Mouse (Mus musculus): ENCODE data around the gene Dpy19l1. TPM values are rescaled to one million over a fixed set of nuclear protein-coding genes. Genes with fewer than 3 reads are reported as not detected.

Dpy19l1 gene
- polyA plus RNA-seq, 1 experiment from 2014 or later: 21.2 TPM

DNA sequence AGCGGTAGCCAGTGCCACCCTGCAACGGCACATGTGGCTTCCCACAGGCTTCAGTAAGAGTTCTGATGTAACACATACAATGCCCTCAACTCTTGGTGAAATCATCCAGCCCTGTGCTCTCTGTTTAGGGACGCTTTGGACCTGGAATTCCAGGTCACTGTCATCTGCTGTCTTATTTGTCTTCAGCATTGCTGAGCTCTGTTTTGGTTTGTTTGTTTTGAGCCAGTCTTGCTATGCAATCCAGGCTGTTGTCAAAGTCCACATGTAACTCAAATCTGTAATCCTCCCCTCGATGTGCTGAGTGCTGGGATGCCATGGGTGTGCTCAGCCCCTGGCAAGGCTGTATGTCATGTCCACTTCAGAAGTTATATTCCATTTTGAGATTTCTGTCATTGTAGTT lies 82.8 kb downstream of the Dpy19l1 start:
- Histone ChIP-seq H3K4me3 (replicated peaks) (no peak overlapping the region), H3K9me3 (no peaks in the 10 kb centered on the region), H3K27ac (no peak overlapping the region), H3K36me3 (peaks cover 31% of the 10 kb centered on the region), H3K9ac (replicated peaks) (no peak overlapping the region), H3K4me1 (replicated peaks) (no peaks in the 10 kb centered on the region), H3K4me2 (no peak overlapping the region), H3K27me3 (no peaks in the 10 kb centered on the region)
- 93% methylated on average over 4 of the region's 4 CpGs for WGBS
- ATAC-seq (ENCODE audit: insufficient number of reproducible peaks, insufficient read depth, low FRiP score, low TSS enrichment, low read depth): no peak

DNA sequence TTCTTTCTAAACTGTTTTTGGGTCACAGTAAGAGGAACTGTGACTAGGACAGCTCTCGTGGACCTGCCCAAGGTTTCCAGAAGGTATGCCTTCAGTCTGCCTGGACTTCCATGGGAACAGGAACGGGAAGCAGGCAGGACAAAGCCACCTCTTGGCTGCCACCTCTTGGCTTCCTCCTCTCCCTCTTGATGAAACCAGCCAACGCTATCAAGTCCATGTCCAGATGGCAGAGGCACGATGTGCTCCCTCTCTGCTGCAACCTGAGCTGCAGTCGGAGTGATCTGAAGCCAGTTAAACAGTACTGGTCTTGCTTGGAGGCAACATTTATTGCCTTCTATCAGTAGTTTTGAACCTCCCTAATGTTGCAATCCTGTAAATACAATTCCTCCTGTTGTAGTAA lies 84.7 kb downstream of the Dpy19l1 start:
- Histone ChIP-seq H3K9ac (replicated peaks) (no peak overlapping the region), H3K36me3 (peaks cover 40% of the 10 kb centered on the region), H3K27me3 (no peaks in the 10 kb centered on the region), H3K27ac (no peak overlapping the region), H3K4me2 (no peak overlapping the region), H3K4me3 (replicated peaks) (no peak overlapping the region), H3K4me1 (replicated peaks) (no peaks in the 10 kb centered on the region), H3K9me3 (no peaks in the 10 kb centered on the region)
- no peak for ATAC-seq (ENCODE audit: insufficient number of reproducible peaks, insufficient read depth, low FRiP score, low TSS enrichment, low read depth)
- WGBS: 85% methylated on average over 5 of the region's 5 CpGs

- ATAC-seq (ENCODE audit: insufficient number of reproducible peaks, insufficient read depth, low FRiP score, low TSS enrichment, low read depth): no peak
- Histone ChIP-seq H3K36me3 (peaks cover 9% of the 10 kb centered on the region; the same call in 1 of the 2 replicates), H3K27me3 (no peaks in the 10 kb centered on the region), H3K27ac (no peak overlapping the region), H3K4me1 (replicated peaks) (no peaks in the 10 kb centered on the region), H3K4me2 (no peak overlapping the region), H3K9ac (replicated peaks) (no peak overlapping the region), H3K4me3 (replicated peaks) (no peak overlapping the region), H3K9me3 (no peaks in the 10 kb centered on the region)
- WGBS: 94% methylated on average over 8 of the region's 8 CpGs
These were observed 91.5 kb downstream of the Dpy19l1 start for GRCm38 (mm10) chr9:24411483-24411882.

GRCm38 (mm10) chr9:24410439-24410838 lies 92.5 kb downstream of the Dpy19l1 start:
- Histone ChIP-seq H3K4me1 (replicated peaks) (no peaks in the 10 kb centered on the region), H3K36me3 (peaks cover 9% of the 10 kb centered on the region; the same call in 1 of the 2 replicates), H3K4me3 (replicated peaks) (no peak overlapping the region), H3K27ac (no peak overlapping the region), H3K4me2 (no peak overlapping the region), H3K9me3 (no peaks in the 10 kb centered on the region), H3K9ac (replicated peaks) (no peak overlapping the region), H3K27me3 (no peaks in the 10 kb centered on the region)
- WGBS: 82% methylated on average over 1 of the region's 1 CpGs
- ATAC-seq (ENCODE audit: insufficient number of reproducible peaks, insufficient read depth, low FRiP score, low TSS enrichment, low read depth): no peak

- H3K36me3 ChIP-seq: no peaks in the 10 kb centered on the region
- 82% methylated on average over 3 of the region's 3 CpGs for WGBS
These were observed 94.9 kb downstream of the Dpy19l1 start for GRCm38 (mm10) chr9:24407992-24408391.

DNA sequence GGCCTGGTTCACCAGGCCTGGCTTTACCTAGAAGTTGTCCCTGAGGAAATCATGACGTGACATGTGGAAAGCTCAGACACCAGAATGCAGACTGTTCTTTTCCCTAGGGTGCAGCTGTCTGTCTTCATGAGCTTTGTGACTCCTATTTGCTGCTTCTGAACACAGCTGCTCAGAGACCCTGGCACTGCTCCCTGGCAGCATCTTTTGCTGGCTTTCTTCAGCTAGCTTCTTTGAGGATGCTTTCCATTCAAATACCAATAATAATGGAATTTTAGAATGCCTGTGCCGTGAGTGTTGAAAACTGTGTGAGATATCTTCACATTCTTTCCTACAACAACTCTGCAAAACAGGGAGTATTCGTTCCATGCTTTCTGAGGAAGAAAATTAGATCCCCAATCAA lies 108.8 kb downstream of the Dpy19l1 start:
- ATAC-seq (ENCODE audit: insufficient number of reproducible peaks, insufficient read depth, low FRiP score, low TSS enrichment, low read depth): no peak
- no peak overlapping the region for H3K9ac ChIP-seq (replicated peaks)
- H3K27me3 ChIP-seq: no peaks in the 10 kb centered on the region
- H3K9me3 ChIP-seq: 0 out of 2 replicates have a peak, but pooled peaks cover 3% of the 10 kb centered on the region
- H3K27ac ChIP-seq: no peak overlapping the region
- H3K4me1 ChIP-seq (replicated peaks): no peaks in the 10 kb centered on the region
- no peaks in the 10 kb centered on the region for H3K36me3 ChIP-seq
- no peak overlapping the region for H3K4me3 ChIP-seq (replicated peaks)
- H3K4me2 ChIP-seq: no peak overlapping the region
- 74% methylated on average over 3 of the region's 3 CpGs for WGBS

More at GRCm38 (mm10) chr9:24407992-24408391, 94.9 kb downstream of the Dpy19l1 start:
- no peaks in the 10 kb centered on the region for H3K4me1 ChIP-seq (replicated peaks)
- H3K4me2 ChIP-seq: no peak overlapping the region
- no peak overlapping the region for H3K9ac ChIP-seq (replicated peaks)
- no peak overlapping the region for H3K4me3 ChIP-seq (replicated peaks)
- no peaks in the 10 kb centered on the region for H3K27me3 ChIP-seq
- no peak for ATAC-seq (ENCODE audit: insufficient number of reproducible peaks, insufficient read depth, low FRiP score, low TSS enrichment, low read depth)
- H3K27ac ChIP-seq: no peak overlapping the region
- H3K9me3 ChIP-seq: no peaks in the 10 kb centered on the region

DNA sequence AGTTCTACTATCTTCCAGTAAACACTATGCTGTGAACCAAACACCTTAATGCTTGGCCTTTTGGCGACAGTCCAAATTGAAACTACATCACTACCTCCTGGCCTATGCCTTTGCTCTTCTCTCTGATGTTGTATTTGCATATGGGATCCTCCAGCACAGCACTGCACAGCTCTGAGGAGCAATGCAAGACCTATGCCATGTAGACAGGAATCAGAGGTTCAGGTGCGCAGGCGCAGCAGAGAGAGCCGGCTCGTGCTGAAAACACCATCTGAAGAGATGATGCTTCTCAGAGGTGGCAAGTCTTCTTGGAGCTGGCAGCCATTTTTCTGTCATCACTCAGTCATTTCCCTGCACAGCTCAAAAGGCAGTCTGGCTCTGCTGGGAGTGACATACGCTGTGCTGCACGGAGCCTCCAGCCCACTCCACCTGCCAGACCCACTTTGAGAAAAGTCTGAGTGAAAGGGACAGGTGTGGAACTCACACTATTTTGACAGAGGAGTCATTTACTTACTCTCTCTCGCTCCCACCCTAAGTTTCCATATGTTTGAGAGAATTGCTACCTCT lies 112.1 kb downstream of the Dpy19l1 start:
- H3K9me3 ChIP-seq: no peaks in the 10 kb centered on the region
- ATAC-seq (ENCODE audit: insufficient number of reproducible peaks, insufficient read depth, low FRiP score, low TSS enrichment, low read depth): no peak
- H3K4me1 ChIP-seq (replicated peaks): no peaks in the 10 kb centered on the region
- 87% methylated on average over 8 of the region's 8 CpGs for WGBS
- H3K4me3 ChIP-seq (replicated peaks): no peak overlapping the region
- H3K4me2 ChIP-seq: no peak overlapping the region
- H3K27ac ChIP-seq: no peak overlapping the region
- H3K36me3 ChIP-seq: no peaks in the 10 kb centered on the region
- H3K27me3 ChIP-seq: no peaks in the 10 kb centered on the region
- H3K9ac ChIP-seq (replicated peaks): no peak overlapping the region

DNA sequence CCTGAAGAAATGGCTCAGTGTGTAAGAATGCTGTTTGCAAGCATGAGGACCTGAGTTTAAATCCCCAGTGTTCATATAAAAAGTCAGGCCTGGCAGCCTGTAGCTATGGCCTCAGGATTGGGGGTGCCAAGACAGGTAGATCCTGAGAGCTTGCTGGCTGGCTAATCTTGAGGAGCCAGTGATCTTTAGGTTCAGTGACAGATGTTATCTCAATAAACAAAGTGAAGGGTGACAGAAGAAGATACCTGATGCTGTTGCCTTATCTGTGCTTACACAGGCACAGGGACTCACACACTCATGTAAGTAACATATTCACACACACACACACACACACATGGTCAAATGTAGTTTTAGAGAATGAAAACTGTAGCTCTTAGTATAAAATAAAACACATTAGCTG lies 115.7 kb downstream of the Dpy19l1 start:
- H3K4me1 ChIP-seq (replicated peaks): no peaks in the 10 kb centered on the region
- no peak for ATAC-seq (ENCODE audit: insufficient number of reproducible peaks, insufficient read depth, low FRiP score, low TSS enrichment, low read depth)
- no peaks in the 10 kb centered on the region for H3K9me3 ChIP-seq
- no peaks in the 10 kb centered on the region for H3K36me3 ChIP-seq
- no peaks in the 10 kb centered on the region for H3K27me3 ChIP-seq
- no peak overlapping the region for H3K9ac ChIP-seq (replicated peaks)
- no peak overlapping the region for H3K4me2 ChIP-seq
- H3K27ac ChIP-seq: no peak overlapping the region
- no peak overlapping the region for H3K4me3 ChIP-seq (replicated peaks)

- ATAC-seq (ENCODE audit: insufficient number of reproducible peaks, insufficient read depth, low FRiP score, low TSS enrichment, low read depth): no peak
- no peaks in the 10 kb centered on the region for H3K36me3 ChIP-seq
- no peak overlapping the region for H3K9ac ChIP-seq (replicated peaks)
- H3K27me3 ChIP-seq: no peaks in the 10 kb centered on the region
- WGBS: 63% methylated on average over 3 of the region's 3 CpGs
- H3K4me2 ChIP-seq: no peak overlapping the region
- no peak overlapping the region for H3K27ac ChIP-seq
- no peaks in the 10 kb centered on the region for H3K9me3 ChIP-seq
- no peaks in the 10 kb centered on the region for H3K4me1 ChIP-seq (replicated peaks)
- no peak overlapping the region for H3K4me3 ChIP-seq (replicated peaks)
These were observed 123.6 kb downstream of the Dpy19l1 start for GRCm38 (mm10) chr9:24379321-24379720.

- Histone ChIP-seq H3K27me3 (no peaks in the 10 kb centered on the region), H3K4me3 (replicated peaks) (no peak overlapping the region), H3K9me3 (no peaks in the 10 kb centered on the region), H3K4me2 (no peak overlapping the region), H3K27ac (no peak overlapping the region), H3K36me3 (no peaks in the 10 kb centered on the region), H3K4me1 (replicated peaks) (no peaks in the 10 kb centered on the region), H3K9ac (replicated peaks) (no peak overlapping the region)
- ATAC-seq (ENCODE audit: insufficient number of reproducible peaks, insufficient read depth, low FRiP score, low TSS enrichment, low read depth): no peak
- 87% methylated on average over 2 of the region's 2 CpGs for WGBS
These were observed 124.1 kb downstream of the Dpy19l1 start for GRCm38 (mm10) chr9:24378848-24379247.
